Mouse (Mus musculus): ENCODE results near the gene Ceacam5.

- TF ChIP-seq POLR2A (IDR thresholded peaks at IDR 0.05; ENCODE audit: borderline replicate concordance, low read depth, low read length), result no peak
- TF ChIP-seq CTCF (IDR thresholded peaks at IDR 0.05; ENCODE audit: low read depth, low read length), result no peak
These were observed at the start of gene Ceacam5 for GRCm38 (mm10) chr7:17712938-17713337.

Data from bone marrow macrophage, adult 2 months (primary cell).